Mouse (Mus musculus): ENCODE results near the gene Trip13. TPM values are rescaled to one million over a fixed set of nuclear protein-coding genes. Genes with fewer than 3 reads are reported as not detected.

Trip13 gene
- total RNA-seq (2014; rRNA removed) (1.9 and 2.6 TPM in 2 replicates), polyA plus RNA-seq (2015; fragmentation: Nextera tagmentation; extraction: Ambion mirVana) (10.5 and 11.8 TPM in 2 replicates)

GRCm38 (mm10) chr13:73937321-73938176, at the start of gene Trip13, which contains the start of gene Brd9:
TSS of gene Trip13 (minus strand) at chr13:73937784.
TSS of gene Brd9 (plus strand) at chr13:73937811.
- peak within 1 kb of the TSS; percentile 71 for H3K4me2 ChIP-seq (ENCODE audit: low read depth, low read length)
- peak within 1 kb of the TSS; percentile 89 for H3K27ac ChIP-seq
- peak within 1 kb of the TSS; percentile 83 for H3K4me3 ChIP-seq (ENCODE audit: low read length)
- H3K36me3 ChIP-seq (ENCODE audit: insufficient read depth, low read length) = peaks cover 13% of the 10 kb centered on the region
- peak within 1 kb of the TSS; percentile 85 for H3K9ac ChIP-seq (replicated peaks; ENCODE audit: low read length)
- WGBS = under 1% methylated on average over 81 of the region's 82 CpGs
- ATAC-seq = peak; percentile 97
- DNase-seq (ENCODE audit: low spot score) = peak; percentile 96
- H3K9me3 ChIP-seq (ENCODE audit: low read length) = no peaks in the 10 kb centered on the region
- no peaks in the 10 kb centered on the region for H3K27me3 ChIP-seq (ENCODE audit: insufficient read depth, low read length)
- TF ChIP-seq CTCF (IDR thresholded peaks at IDR 0.05; ENCODE audit: low read depth) = peak; percentile 42
- H3K4me1 ChIP-seq (ENCODE audit: insufficient read depth, low read length) = no peaks in the 10 kb centered on the region

DNA sequence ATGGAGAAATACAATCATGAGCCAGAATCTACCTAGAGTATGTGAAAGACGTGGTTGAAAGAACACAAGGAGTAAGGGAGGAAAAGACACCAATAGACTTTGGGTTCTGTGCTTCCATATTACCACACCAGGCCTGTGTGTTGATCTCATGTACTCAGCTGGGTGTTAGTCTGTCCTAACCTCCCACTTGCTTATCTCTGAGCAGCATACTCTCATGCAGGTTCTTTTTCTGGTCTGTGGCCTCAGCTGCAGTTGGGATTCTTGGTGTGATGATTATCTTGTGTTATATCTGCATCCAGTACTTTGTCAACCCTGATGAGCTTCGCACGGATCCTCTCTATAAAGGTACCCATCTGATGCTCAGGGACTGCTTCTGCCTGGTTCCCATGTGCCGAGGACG, 39.4 kb upstream of the Trip13 start:
- H3K9me3 ChIP-seq (ENCODE audit: low read length) = no peaks in the 10 kb centered on the region
- DNase-seq (ENCODE audit: low spot score) (no peak), ATAC-seq (no peak)
- no peak overlapping the region for H3K9ac ChIP-seq (replicated peaks; ENCODE audit: low read length)
- H3K27me3 ChIP-seq (ENCODE audit: insufficient read depth, low read length) = no peaks in the 10 kb centered on the region
- H3K4me3 ChIP-seq (ENCODE audit: low read length) = no peak overlapping the region
- H3K4me2 ChIP-seq (ENCODE audit: low read depth, low read length) = no peak overlapping the region
- 88% methylated on average over 5 of the region's 5 CpGs for WGBS
- no peaks in the 10 kb centered on the region for H3K4me1 ChIP-seq (ENCODE audit: insufficient read depth, low read length)
- no peaks in the 10 kb centered on the region for H3K36me3 ChIP-seq (ENCODE audit: insufficient read depth, low read length)
- TF ChIP-seq CTCF (IDR thresholded peaks at IDR 0.05; ENCODE audit: low read depth) = no peak
- no peak overlapping the region for H3K27ac ChIP-seq

- TF ChIP-seq CTCF (IDR thresholded peaks at IDR 0.05; ENCODE audit: low read depth) = no peak
- Histone ChIP-seq H3K4me1 (ENCODE audit: insufficient read depth, low read length) (no peaks in the 10 kb centered on the region), H3K4me2 (ENCODE audit: low read depth, low read length) (no peak overlapping the region), H3K36me3 (ENCODE audit: insufficient read depth, low read length) (no peaks in the 10 kb centered on the region), H3K9ac (replicated peaks; ENCODE audit: low read length) (no peak overlapping the region), H3K27me3 (ENCODE audit: insufficient read depth, low read length) (no peaks in the 10 kb centered on the region), H3K9me3 (ENCODE audit: low read length) (no peaks in the 10 kb centered on the region), H3K4me3 (ENCODE audit: low read length) (no peak overlapping the region), H3K27ac (no peak overlapping the region)
- DNase-seq (ENCODE audit: low spot score) (no peak), ATAC-seq (no peak)
- 94% methylated on average over 3 of the region's 3 CpGs for WGBS
Observed at GRCm38 (mm10) chr13:73974523-73974922, 36.9 kb upstream of the Trip13 start.

DNA sequence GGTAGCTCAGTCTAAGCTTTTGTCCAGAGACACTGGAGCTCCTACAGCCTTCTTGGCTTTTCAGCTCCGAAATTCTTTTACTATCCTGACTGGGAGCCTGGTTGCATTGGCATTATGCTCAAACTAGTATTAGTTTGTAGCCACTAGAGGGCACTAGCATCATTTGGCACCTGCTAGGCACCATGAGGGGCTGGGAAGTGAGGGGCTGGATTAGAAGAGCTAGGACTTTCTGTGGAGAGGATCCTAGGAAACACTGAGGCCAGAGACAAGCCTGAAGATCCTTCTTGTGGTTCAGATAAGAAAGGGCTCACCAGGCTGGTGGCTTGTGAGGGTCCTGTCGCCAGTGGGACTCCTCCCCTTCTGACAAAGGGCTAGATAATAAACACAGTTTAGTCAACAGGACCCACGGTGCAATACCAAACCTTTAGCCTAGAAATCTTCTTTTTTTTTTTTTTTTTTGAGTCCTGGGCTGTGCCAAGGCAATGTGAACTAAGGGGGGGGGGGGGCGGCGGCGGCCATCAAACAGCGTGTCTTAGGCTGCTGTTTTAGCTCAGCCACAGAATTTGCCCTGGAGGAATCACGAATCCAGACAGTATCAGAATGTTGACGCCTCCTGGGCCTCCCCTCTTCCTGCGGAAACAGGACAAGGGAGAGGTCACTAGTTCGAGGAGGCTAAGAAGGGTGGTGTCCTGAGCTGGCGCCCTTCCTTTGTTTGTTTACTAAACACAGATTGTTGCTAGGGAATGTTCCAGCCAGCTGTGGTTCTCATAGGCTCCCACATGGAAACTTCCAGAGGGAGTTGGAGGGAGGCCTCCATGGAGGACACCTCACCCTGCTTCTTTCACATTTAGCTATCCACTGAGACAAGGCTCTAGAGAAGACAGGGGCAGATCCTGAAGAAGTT, 33.2 kb upstream of the Trip13 start:
- no peak overlapping the region for H3K4me2 ChIP-seq (ENCODE audit: low read depth, low read length)
- ATAC-seq = peak; percentile 93

GRCm38 (mm10) chr13:73963551-73963950, 26.0 kb upstream of the Trip13 start, which contains the start of gene Zdhhc11:
TSS of gene Zdhhc11 (plus strand) at chr13:73963851.
- 85% methylated on average over 5 of the region's 5 CpGs for WGBS
- no peaks in the 10 kb centered on the region for H3K27me3 ChIP-seq (ENCODE audit: insufficient read depth, low read length)
- no peak for ATAC-seq
- no peak within 1 kb of the TSS for H3K9ac ChIP-seq (replicated peaks; ENCODE audit: low read length)
- TF ChIP-seq CTCF (IDR thresholded peaks at IDR 0.05; ENCODE audit: low read depth) = no peak
- no peak within 1 kb of the TSS for H3K4me3 ChIP-seq (ENCODE audit: low read length)
- H3K36me3 ChIP-seq (ENCODE audit: insufficient read depth, low read length) = peaks cover 27% of the 10 kb centered on the region
- H3K9me3 ChIP-seq (ENCODE audit: low read length) = no peaks in the 10 kb centered on the region
- no peak within 1 kb of the TSS for H3K4me2 ChIP-seq (ENCODE audit: low read depth, low read length)
- no peaks in the 10 kb centered on the region for H3K4me1 ChIP-seq (ENCODE audit: insufficient read depth, low read length)
- H3K27ac ChIP-seq = no peak within 1 kb of the TSS
- no peak for DNase-seq (ENCODE audit: low spot score)

More for the DNA sequence above, 33.2 kb upstream of the Trip13 start:
- DNase-seq (ENCODE audit: low spot score) = peak; percentile 92
- TF ChIP-seq CTCF (IDR thresholded peaks at IDR 0.05; ENCODE audit: low read depth) = peak; percentile 87
- 43% methylated on average over 12 of the region's 12 CpGs for WGBS
- Histone ChIP-seq H3K9ac (replicated peaks; ENCODE audit: low read length) (no peak overlapping the region), H3K36me3 (ENCODE audit: insufficient read depth, low read length) (no peaks in the 10 kb centered on the region), H3K4me3 (ENCODE audit: low read length) (no peak overlapping the region), H3K27ac (no peak overlapping the region), H3K9me3 (ENCODE audit: low read length) (no peaks in the 10 kb centered on the region), H3K27me3 (ENCODE audit: insufficient read depth, low read length) (no peaks in the 10 kb centered on the region), H3K4me1 (ENCODE audit: insufficient read depth, low read length) (no peaks in the 10 kb centered on the region)

GRCm38 (mm10) chr13:73961177-73961576, 23.6 kb upstream of the Trip13 start:
- no peak overlapping the region for H3K4me3 ChIP-seq (ENCODE audit: low read length)
- H3K9me3 ChIP-seq (ENCODE audit: low read length) = no peaks in the 10 kb centered on the region
- H3K4me2 ChIP-seq (ENCODE audit: low read depth, low read length) = no peak overlapping the region
- H3K27me3 ChIP-seq (ENCODE audit: insufficient read depth, low read length) = no peaks in the 10 kb centered on the region
- TF ChIP-seq CTCF (IDR thresholded peaks at IDR 0.05; ENCODE audit: low read depth) = peak; percentile 61
- no peaks in the 10 kb centered on the region for H3K4me1 ChIP-seq (ENCODE audit: insufficient read depth, low read length)
- H3K27ac ChIP-seq = no peak overlapping the region
- DNase-seq (ENCODE audit: low spot score) = peak; percentile 6
- ATAC-seq = peak; percentile 65
- H3K36me3 ChIP-seq (ENCODE audit: insufficient read depth, low read length) = peaks cover 48% of the 10 kb centered on the region
- 70% methylated on average over 4 of the region's 4 CpGs for WGBS
- no peak overlapping the region for H3K9ac ChIP-seq (replicated peaks; ENCODE audit: low read length)
